Mouse (Mus musculus) embryo, embryonic 9.5 days (tissue): ENCODE measurements around the gene Il5ra.

Experiments
- DNase-seq: peaks from one replicate; pipeline ENCODE4 v3.0.0-alpha.2; 2017; ENCODE audit errors: extremely low spot score

Gene Il5ra

GRCm38 (mm10) chr6:106748887-106749388, at the start of gene Il5ra:
TSS of gene Il5ra (minus strand) at chr6:106749037.
- DNase-seq, result no peak

GRCm38 (mm10) chr6:106794094-106794814, 45.4 kb upstream of the Il5ra start:
- no peak for DNase-seq

- DNase-seq, result no peak
These were observed 44.8 kb upstream of the Il5ra start for GRCm38 (mm10) chr6:106793621-106794020.

- no peak for DNase-seq
These were observed 44.3 kb upstream of the Il5ra start for GRCm38 (mm10) chr6:106793088-106793487.

DNA sequence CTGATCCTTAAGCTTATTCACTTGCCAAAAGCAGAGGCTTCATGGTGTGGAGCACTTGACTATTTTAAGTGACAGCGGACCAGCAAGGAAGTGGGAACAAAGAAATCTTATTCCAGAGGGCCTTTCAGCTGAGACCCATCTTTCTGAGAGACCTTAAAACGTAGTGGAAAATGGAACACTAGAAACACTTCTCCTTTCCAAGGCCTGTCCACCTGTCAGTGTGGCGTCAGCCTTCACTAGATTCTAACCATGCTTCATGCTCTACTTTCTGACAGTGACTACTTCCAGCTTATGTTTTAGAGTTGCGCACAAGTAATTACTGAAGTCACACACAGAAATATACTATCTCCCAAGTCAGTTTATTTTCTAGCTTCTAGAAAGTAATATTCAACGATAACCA, 43.6 kb upstream of the Il5ra start:
- no peak for DNase-seq

DNA sequence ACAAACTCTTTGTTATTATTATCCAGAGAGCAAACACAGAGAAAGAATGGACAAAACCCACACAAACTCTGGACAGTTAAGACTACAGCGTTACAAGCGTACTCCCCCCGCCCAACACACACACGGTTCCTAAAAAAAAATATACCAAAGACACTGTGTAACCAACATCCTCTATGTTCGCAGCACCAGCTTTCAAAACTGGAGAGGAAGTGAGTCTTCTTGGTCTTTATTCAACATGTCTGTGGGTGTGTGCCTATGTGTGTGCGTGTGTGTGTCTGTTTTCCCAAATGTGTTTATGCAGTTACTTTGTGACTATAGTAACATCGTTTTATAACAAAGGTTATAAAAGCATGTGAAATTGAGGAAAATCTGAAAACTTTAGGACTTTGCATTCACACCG, 42.6 kb upstream of the Il5ra start:
- DNase-seq, result no peak

GRCm38 (mm10) chr6:106787138-106787537, 38.3 kb upstream of the Il5ra start:
- no peak for DNase-seq

DNA sequence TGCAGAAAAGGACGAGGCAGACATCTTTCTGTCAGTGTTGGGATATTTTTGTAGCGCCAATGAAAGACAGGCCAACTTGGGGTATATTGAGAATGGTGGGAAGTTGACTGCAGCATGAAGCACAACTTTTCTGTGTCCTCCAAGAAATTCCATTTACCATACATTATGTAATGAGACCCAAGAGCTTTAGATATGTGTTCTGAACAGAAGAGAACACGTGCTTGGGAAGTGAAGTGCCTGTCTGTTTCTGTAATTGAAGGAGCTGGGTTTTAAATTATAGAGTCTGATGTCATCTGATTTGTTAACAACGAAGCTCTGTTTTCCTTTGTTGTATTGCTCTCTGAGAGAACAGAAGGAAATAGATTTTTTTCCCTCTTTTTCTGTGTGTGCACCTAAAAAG, 21.2 kb upstream of the Il5ra start:
- no peak for DNase-seq

DNA sequence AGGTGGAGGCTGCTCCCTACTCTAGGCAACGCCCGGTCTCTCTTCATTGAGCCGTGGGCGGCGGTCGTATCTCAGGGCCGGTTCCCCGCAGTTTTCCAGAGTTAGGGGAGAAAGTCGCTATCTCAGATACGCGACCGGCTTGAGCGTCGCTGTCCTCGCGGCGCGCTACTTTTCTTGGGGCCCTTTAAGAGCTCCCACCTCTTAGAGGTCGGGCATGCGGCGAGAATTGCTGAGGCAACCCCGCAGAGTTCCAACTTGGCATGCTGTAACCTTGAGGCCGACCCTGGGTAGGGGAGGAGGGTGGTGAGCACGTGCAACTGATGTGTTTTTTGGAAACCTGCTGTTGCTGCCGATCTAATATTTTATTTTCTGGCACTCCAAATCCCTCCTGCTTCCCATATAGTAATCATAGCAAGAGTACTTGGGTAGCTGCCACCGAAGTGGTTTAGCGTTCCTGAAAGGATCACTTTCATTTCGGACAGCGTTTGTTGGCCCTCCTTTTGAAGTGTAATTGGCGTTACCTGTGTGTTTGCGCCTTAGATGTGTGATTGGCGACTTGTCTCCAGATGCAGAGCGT, 20.5 kb upstream of the Il5ra start:
- no peak for DNase-seq

- peak; percentile 95 for DNase-seq
These were observed 19.9 kb upstream of the Il5ra start, which contains the start of gene Trnt1 for GRCm38 (mm10) chr6:106768640-106769289. TSS of gene Trnt1 (plus strand) at chr6:106769120.

DNA sequence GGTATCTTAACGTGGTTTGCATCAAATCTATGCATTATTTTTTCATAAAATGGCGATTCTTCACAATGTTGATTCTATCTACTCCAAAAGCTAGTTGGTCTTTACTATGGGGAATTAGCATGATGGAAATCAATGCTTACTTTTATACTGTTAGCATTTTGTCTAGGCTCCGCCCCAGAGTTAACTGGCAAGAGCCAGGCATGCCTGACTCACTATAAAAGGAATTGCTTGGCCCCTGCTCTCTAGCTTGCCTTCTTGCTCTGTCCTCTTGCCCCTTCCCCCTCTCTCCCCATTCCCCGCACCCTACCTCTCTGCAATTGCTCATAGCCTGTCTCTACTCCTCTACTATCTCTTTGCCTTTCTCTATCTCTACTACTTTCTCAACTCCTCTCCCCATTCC, 17.9 kb upstream of the Il5ra start:
- no peak for DNase-seq

DNA sequence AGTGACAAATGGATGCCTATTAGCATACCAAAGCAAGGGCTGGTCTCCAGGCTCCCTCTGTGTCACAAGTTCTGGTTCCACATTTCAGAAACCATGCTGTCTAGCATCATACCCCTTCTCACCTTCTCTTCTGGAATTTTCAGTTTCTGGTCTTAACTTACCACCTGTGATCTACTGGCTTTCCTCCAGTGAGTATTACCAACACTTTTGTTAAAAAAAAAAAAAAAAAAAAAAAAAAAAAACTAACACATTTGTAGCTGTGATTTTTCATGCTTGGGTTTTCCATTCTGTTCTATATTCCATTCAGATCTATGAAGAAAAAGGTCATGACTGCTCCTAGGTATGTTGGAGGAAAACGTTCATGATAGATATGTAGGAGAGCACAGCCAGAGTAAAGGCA, 17.1 kb upstream of the Il5ra start:
- no peak for DNase-seq

- no peak for DNase-seq
These were observed 12.6 kb upstream of the Il5ra start for GRCm38 (mm10) chr6:106761486-106761885.

- DNase-seq, result no peak
These were observed 11.8 kb upstream of the Il5ra start for GRCm38 (mm10) chr6:106760473-106761218.

- no peak for DNase-seq
These were observed 9.5 kb upstream of the Il5ra start for GRCm38 (mm10) chr6:106758299-106758698.

GRCm38 (mm10) chr6:106750291-106750690, 1.5 kb upstream of the Il5ra start:
- no peak for DNase-seq

GRCm38 (mm10) chr6:106747804-106748203, 1.0 kb downstream of the Il5ra start:
- DNase-seq, result no peak

DNA sequence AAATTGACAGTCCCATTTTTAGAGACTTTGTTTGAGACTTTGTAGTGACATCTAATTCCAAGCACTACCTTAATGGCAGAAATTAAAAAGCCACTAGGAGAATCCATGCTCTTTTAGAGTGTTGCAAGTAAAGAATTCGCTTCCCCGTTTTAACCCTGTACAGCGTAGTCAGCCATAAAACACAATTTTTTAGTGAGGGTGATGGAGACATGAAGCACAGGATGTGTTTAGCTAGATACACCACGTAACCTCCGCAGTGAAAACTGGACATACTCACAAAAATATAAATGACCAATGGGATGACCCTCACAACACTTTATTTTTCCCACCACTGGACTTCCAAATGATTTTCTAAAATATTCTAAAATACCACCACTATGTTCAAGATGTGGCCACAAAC, 1.6 kb downstream of the Il5ra start:
- no peak for DNase-seq

- no peak for DNase-seq
These were observed 3.0 kb downstream of the Il5ra start for GRCm38 (mm10) chr6:106745673-106746394.

- no peak for DNase-seq
These were observed 5.1 kb downstream of the Il5ra start for GRCm38 (mm10) chr6:106743556-106744233.

DNA sequence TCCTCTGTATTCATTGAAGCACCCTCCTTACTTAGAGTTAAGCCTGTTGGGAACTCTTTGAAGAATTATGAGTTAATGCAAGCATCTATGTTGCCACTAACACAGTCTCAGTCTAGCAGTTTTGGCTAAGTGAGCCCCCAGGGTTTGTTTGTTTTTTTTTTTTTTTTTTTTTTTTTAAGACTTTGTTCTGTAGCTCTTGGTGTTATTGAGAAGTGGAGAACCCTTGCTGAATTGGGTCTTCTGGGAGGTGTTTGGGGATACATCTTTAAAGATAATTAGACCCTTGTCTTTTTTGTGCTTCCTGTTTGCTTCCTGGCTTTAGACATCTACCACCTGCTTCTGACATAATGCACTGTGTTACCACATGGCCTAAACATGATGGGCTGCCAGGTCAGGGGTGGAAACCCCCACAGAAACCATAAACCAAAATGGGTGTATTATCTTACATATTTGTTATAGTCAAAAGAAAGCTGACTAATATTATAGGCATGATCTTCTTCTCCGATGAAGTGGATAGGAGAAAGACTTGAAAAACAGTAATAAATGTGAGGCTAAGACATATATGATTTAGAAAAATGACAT, 8.5 kb downstream of the Il5ra start:
- no peak for DNase-seq
